Mouse (Mus musculus) thymus, postnatal 14 days (tissue): ENCODE measurements around the gene Ehhadh.

Source experiments
- DNase-seq: peaks from one replicate; pipeline ENCODE4 v3.0.0; 2021

Ehhadh gene

GRCm38 (mm10) chr16:21727421-21727820 is 60.2 kb downstream of the Ehhadh start:
- DNase-seq = no peak

- no peak for DNase-seq
Measured at GRCm38 (mm10) chr16:21724261-21724660, 63.3 kb downstream of the Ehhadh start.

GRCm38 (mm10) chr16:21719770-21720169 is 67.8 kb downstream of the Ehhadh start:
- no peak for DNase-seq

- DNase-seq = no peak
Measured at GRCm38 (mm10) chr16:21714516-21714915, 73.1 kb downstream of the Ehhadh start.
